Mouse (Mus musculus): ENCODE data around the gene Pdcl2. TPM values are rescaled to one million over a fixed set of nuclear protein-coding genes. Genes with fewer than 3 reads are reported as not detected.

Gene Pdcl2
- polyA plus RNA-seq (2014; fragmentation: Nextera tagmentation; extraction: Ambion mirVana), result not detected in 2 replicates

- Histone ChIP-seq H3K4me3 (ENCODE audit: low read depth, low read length) (no peak within 1 kb of the TSS), H3K36me3 (ENCODE audit: control insufficient read depth, insufficient read depth, low read length) (no peaks in the 10 kb centered on the region), H3K9me3 (ENCODE audit: control insufficient read depth, low read length) (no peaks in the 10 kb centered on the region), H3K27me3 (ENCODE audit: control insufficient read depth, insufficient read depth, low read length) (no peaks in the 10 kb centered on the region), H3K4me1 (ENCODE audit: control insufficient read depth, insufficient read depth, low read length) (no peaks in the 10 kb centered on the region), H3K27ac (ENCODE audit: low read depth, low read length) (no peak within 1 kb of the TSS), H3K4me2 (no peak within 1 kb of the TSS), H3K9ac (ENCODE audit: low read length) (no peak within 1 kb of the TSS)
- WGBS, result 91% methylated on average over 7 of the region's 7 CpGs
- DNase-seq (ENCODE audit: low spot score, missing footprints) (no peak), ATAC-seq (ENCODE audit: low FRiP score) (no peak)
These were observed at the start of gene Pdcl2 for GRCm38 (mm10) chr5:76330953-76331352. TSS of gene Pdcl2 (minus strand) at chr5:76331156.

GRCm38 (mm10) chr5:76379216-76379615 lies 48.3 kb upstream of the Pdcl2 start:
- no peak overlapping the region for H3K4me3 ChIP-seq (ENCODE audit: low read depth, low read length)
- H3K36me3 ChIP-seq (ENCODE audit: control insufficient read depth, insufficient read depth, low read length), result no peaks in the 10 kb centered on the region
- no peaks in the 10 kb centered on the region for H3K9me3 ChIP-seq (ENCODE audit: control insufficient read depth, low read length)
- ATAC-seq (ENCODE audit: low FRiP score), result no peak
- no peak overlapping the region for H3K4me2 ChIP-seq
- H3K4me1 ChIP-seq (ENCODE audit: control insufficient read depth, insufficient read depth, low read length), result no peaks in the 10 kb centered on the region
- 54% methylated on average over 3 of the region's 3 CpGs for whole genome bisulfite sequencing
- H3K27me3 ChIP-seq (ENCODE audit: control insufficient read depth, insufficient read depth, low read length), result no peaks in the 10 kb centered on the region
- no peak overlapping the region for H3K9ac ChIP-seq (ENCODE audit: low read length)
- H3K27ac ChIP-seq (ENCODE audit: low read depth, low read length), result no peak overlapping the region
- DNase-seq (ENCODE audit: low spot score, missing footprints), result no peak

- H3K36me3 ChIP-seq (ENCODE audit: control insufficient read depth, insufficient read depth, low read length), result no peaks in the 10 kb centered on the region
- H3K9me3 ChIP-seq (ENCODE audit: control insufficient read depth, low read length), result no peaks in the 10 kb centered on the region
- no peaks in the 10 kb centered on the region; the same call in 1 of the 2 replicates for H3K27me3 ChIP-seq (ENCODE audit: control insufficient read depth, insufficient read depth, low read length)
- no peak overlapping the region for H3K27ac ChIP-seq (ENCODE audit: low read depth, low read length)
- 82% methylated on average over 8 of the region's 8 CpGs for WGBS
- DNase-seq (ENCODE audit: low spot score, missing footprints), result no peak
- no peak overlapping the region for H3K4me3 ChIP-seq (ENCODE audit: low read depth, low read length)
- H3K4me1 ChIP-seq (ENCODE audit: control insufficient read depth, insufficient read depth, low read length), result no peaks in the 10 kb centered on the region
- no peak overlapping the region for H3K9ac ChIP-seq (ENCODE audit: low read length)
- no peak overlapping the region for H3K4me2 ChIP-seq
- ATAC-seq (ENCODE audit: low FRiP score), result no peak
These were observed 38.4 kb upstream of the Pdcl2 start for GRCm38 (mm10) chr5:76369215-76369840.

GRCm38 (mm10) chr5:76365406-76365805 lies 34.5 kb upstream of the Pdcl2 start:
- DNase-seq (ENCODE audit: low spot score, missing footprints), result no peak
- peaks cover 11% of the 10 kb centered on the region for H3K27me3 ChIP-seq (ENCODE audit: control insufficient read depth, insufficient read depth, low read length)
- H3K4me2 ChIP-seq, result no peak overlapping the region
- H3K27ac ChIP-seq (ENCODE audit: low read depth, low read length), result no peak overlapping the region
- no peak overlapping the region for H3K9ac ChIP-seq (ENCODE audit: low read length)
- peaks cover 6% of the 10 kb centered on the region; the same call in 1 of the 2 replicates for H3K4me1 ChIP-seq (ENCODE audit: control insufficient read depth, insufficient read depth, low read length)
- H3K4me3 ChIP-seq (ENCODE audit: low read depth, low read length), result no peak overlapping the region
- no peak for ATAC-seq (ENCODE audit: low FRiP score)
- WGBS, result 38% methylated on average over 5 of the region's 5 CpGs
- no peaks in the 10 kb centered on the region for H3K36me3 ChIP-seq (ENCODE audit: control insufficient read depth, insufficient read depth, low read length)
- H3K9me3 ChIP-seq (ENCODE audit: control insufficient read depth, low read length), result no peaks in the 10 kb centered on the region

GRCm38 (mm10) chr5:76363453-76364104 lies 32.6 kb upstream of the Pdcl2 start, which contains the start of gene Nmu:
TSS of gene Nmu (minus strand) at chr5:76363788.
- H3K4me3 ChIP-seq (ENCODE audit: low read depth, low read length), result peak within 1 kb of the TSS; percentile 30
- H3K4me2 ChIP-seq, result peak within 1 kb of the TSS; percentile 70
- H3K27me3 ChIP-seq (ENCODE audit: control insufficient read depth, insufficient read depth, low read length), result peaks cover 11% of the 10 kb centered on the region
- WGBS, result 4% methylated on average over 35 of the region's 35 CpGs
- ATAC-seq (ENCODE audit: low FRiP score) (peak; percentile 50; the same call in 1 of the 2 replicates), DNase-seq (ENCODE audit: low spot score, missing footprints) (peak; percentile 89)
- no peaks in the 10 kb centered on the region for H3K36me3 ChIP-seq (ENCODE audit: control insufficient read depth, insufficient read depth, low read length)
- H3K27ac ChIP-seq (ENCODE audit: low read depth, low read length), result no peak within 1 kb of the TSS
- peaks cover 6% of the 10 kb centered on the region; the same call in 1 of the 2 replicates for H3K4me1 ChIP-seq (ENCODE audit: control insufficient read depth, insufficient read depth, low read length)
- H3K9ac ChIP-seq (ENCODE audit: low read length), result no peak within 1 kb of the TSS; the same call in 1 of the 2 replicates
- no peaks in the 10 kb centered on the region for H3K9me3 ChIP-seq (ENCODE audit: control insufficient read depth, low read length)

- 89% methylated on average over 4 of the region's 4 CpGs for WGBS
- no peak overlapping the region for H3K27ac ChIP-seq (ENCODE audit: low read depth, low read length)
- H3K36me3 ChIP-seq (ENCODE audit: control insufficient read depth, insufficient read depth, low read length), result no peaks in the 10 kb centered on the region
- H3K4me3 ChIP-seq (ENCODE audit: low read depth, low read length), result no peak overlapping the region
- H3K27me3 ChIP-seq (ENCODE audit: control insufficient read depth, insufficient read depth, low read length), result peaks cover 11% of the 10 kb centered on the region
- no peaks in the 10 kb centered on the region for H3K9me3 ChIP-seq (ENCODE audit: control insufficient read depth, low read length)
- H3K4me1 ChIP-seq (ENCODE audit: control insufficient read depth, insufficient read depth, low read length), result peaks cover 6% of the 10 kb centered on the region; the same call in 1 of the 2 replicates
- no peak for DNase-seq (ENCODE audit: low spot score, missing footprints)
- no peak for ATAC-seq (ENCODE audit: low FRiP score)
- H3K4me2 ChIP-seq, result no peak overlapping the region
- H3K9ac ChIP-seq (ENCODE audit: low read length), result no peak overlapping the region
These were observed 29.8 kb upstream of the Pdcl2 start for GRCm38 (mm10) chr5:76360786-76361185.

GRCm38 (mm10) chr5:76360057-76360456 lies 29.1 kb upstream of the Pdcl2 start:
- 67% methylated on average over 1 of the region's 1 CpGs for WGBS
- no peaks in the 10 kb centered on the region for H3K9me3 ChIP-seq (ENCODE audit: control insufficient read depth, low read length)
- DNase-seq (ENCODE audit: low spot score, missing footprints), result no peak
- peaks cover 11% of the 10 kb centered on the region for H3K27me3 ChIP-seq (ENCODE audit: control insufficient read depth, insufficient read depth, low read length)
- H3K4me3 ChIP-seq (ENCODE audit: low read depth, low read length), result no peak overlapping the region
- peaks cover 6% of the 10 kb centered on the region; the same call in 1 of the 2 replicates for H3K4me1 ChIP-seq (ENCODE audit: control insufficient read depth, insufficient read depth, low read length)
- no peak overlapping the region for H3K4me2 ChIP-seq
- no peak overlapping the region for H3K9ac ChIP-seq (ENCODE audit: low read length)
- no peak overlapping the region for H3K27ac ChIP-seq (ENCODE audit: low read depth, low read length)
- no peak for ATAC-seq (ENCODE audit: low FRiP score)
- no peaks in the 10 kb centered on the region for H3K36me3 ChIP-seq (ENCODE audit: control insufficient read depth, insufficient read depth, low read length)

GRCm38 (mm10) chr5:76351953-76352611 lies 21.1 kb upstream of the Pdcl2 start:
- H3K27ac ChIP-seq (ENCODE audit: low read depth, low read length), result no peak overlapping the region
- no peak overlapping the region for H3K9ac ChIP-seq (ENCODE audit: low read length)
- H3K36me3 ChIP-seq (ENCODE audit: control insufficient read depth, insufficient read depth, low read length), result no peaks in the 10 kb centered on the region
- 49% methylated on average over 7 of the region's 7 CpGs for WGBS
- no peaks in the 10 kb centered on the region for H3K27me3 ChIP-seq (ENCODE audit: control insufficient read depth, insufficient read depth, low read length)
- H3K9me3 ChIP-seq (ENCODE audit: control insufficient read depth, low read length), result no peaks in the 10 kb centered on the region
- ATAC-seq (ENCODE audit: low FRiP score) (no peak), DNase-seq (ENCODE audit: low spot score, missing footprints) (no peak)
- no peaks in the 10 kb centered on the region for H3K4me1 ChIP-seq (ENCODE audit: control insufficient read depth, insufficient read depth, low read length)
- no peak overlapping the region for H3K4me2 ChIP-seq
- H3K4me3 ChIP-seq (ENCODE audit: low read depth, low read length), result no peak overlapping the region

- 87% methylated on average over 5 of the region's 5 CpGs for WGBS
- H3K4me1 ChIP-seq (ENCODE audit: control insufficient read depth, insufficient read depth, low read length), result no peaks in the 10 kb centered on the region
- H3K9ac ChIP-seq (ENCODE audit: low read length), result no peak overlapping the region
- H3K9me3 ChIP-seq (ENCODE audit: control insufficient read depth, low read length), result no peaks in the 10 kb centered on the region
- H3K27ac ChIP-seq (ENCODE audit: low read depth, low read length), result no peak overlapping the region
- H3K27me3 ChIP-seq (ENCODE audit: control insufficient read depth, insufficient read depth, low read length), result no peaks in the 10 kb centered on the region
- H3K36me3 ChIP-seq (ENCODE audit: control insufficient read depth, insufficient read depth, low read length), result no peaks in the 10 kb centered on the region
- H3K4me3 ChIP-seq (ENCODE audit: low read depth, low read length), result no peak overlapping the region
- DNase-seq (ENCODE audit: low spot score, missing footprints) (no peak), ATAC-seq (ENCODE audit: low FRiP score) (no peak)
- H3K4me2 ChIP-seq, result no peak overlapping the region
These were observed 20.6 kb upstream of the Pdcl2 start for GRCm38 (mm10) chr5:76351537-76351936.
